Mouse (Mus musculus): ENCODE measurements around the gene Rccd1.

Rccd1 gene

GRCm38 (mm10) chr7:80252886-80253285 lies 71.4 kb downstream of the Rccd1 start:
- no peak for DNase-seq

GRCm38 (mm10) chr7:80252437-80252836 lies 71.8 kb downstream of the Rccd1 start:
- no peak for DNase-seq

DNA sequence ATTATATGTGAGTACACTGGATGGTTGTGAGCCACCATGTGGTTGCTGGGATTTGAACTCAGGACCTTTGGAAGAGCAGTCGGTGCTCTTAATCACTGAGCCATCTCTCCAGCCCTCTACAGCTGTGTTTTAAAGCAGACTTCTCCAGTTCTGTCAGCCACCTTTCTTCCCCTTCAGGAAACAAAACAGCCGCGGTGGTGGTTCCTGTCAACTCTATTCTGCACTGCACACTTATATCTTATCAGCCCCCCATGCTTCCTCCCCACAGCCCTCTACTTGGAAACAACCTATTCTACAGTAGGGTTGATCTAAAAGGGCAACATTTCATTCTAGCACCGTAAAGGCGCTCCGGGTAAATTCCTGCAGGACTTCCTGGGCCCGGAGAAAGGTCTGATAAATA lies 77.4 kb downstream of the Rccd1 start:
- DNase-seq = no peak

DNA sequence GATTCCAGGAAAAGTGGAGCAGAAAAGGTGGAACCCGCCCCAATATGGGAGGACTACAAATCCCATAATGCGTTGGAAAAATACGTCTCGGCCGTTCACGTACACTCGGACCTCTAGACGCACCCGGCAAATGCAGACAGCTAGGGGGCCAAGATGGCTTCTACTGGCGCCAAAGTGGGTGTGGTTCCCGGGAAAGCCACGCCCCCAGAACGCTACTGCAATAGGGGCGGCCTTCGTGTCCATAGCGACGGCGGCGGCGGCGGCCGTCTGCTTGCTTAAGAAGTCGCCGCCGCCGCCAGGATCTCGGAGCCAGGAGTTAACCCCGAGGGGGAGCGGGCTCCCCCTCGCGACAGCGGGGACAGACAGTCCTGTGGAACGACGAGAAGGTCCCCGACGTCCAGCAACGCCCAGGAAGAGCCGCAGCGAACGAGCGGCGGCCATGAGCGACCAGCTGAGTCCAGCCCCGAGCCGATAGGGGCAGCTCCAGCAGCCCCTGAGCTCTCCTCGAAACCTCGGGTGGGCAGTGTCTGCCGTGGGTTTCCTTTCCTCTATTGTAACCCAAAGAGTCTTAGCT lies 78.0 kb downstream of the Rccd1 start, which contains the start of gene Ttll13:
Ttll13 (plus strand) TSS at position 229 of the 574 bp plus-strand sequence.
- DNase-seq = peak; percentile 96 to 97

DNA sequence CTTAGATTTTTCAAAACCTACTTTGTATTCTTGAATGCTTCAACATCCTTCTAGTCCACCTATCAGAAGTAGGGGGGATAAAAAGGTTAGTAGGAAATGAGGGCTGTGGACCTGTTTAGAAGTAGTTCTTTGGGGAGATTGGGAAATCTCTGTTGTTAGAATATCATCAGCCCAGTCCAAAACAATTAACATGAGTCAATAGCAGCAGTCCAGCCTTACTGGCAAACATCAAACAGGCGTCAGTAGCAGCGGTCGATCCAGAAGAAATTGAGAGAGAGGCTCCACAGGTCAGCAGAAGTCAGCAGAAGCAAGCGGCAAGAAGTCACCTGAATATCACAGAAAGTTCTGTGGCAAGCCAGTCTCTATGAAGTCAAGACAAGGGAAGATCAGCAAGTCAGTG lies 79.4 kb downstream of the Rccd1 start:
- no peak for DNase-seq
